34 mouse cellular contexts compared by ENCODE assay signal in the genomic region with DNA sequence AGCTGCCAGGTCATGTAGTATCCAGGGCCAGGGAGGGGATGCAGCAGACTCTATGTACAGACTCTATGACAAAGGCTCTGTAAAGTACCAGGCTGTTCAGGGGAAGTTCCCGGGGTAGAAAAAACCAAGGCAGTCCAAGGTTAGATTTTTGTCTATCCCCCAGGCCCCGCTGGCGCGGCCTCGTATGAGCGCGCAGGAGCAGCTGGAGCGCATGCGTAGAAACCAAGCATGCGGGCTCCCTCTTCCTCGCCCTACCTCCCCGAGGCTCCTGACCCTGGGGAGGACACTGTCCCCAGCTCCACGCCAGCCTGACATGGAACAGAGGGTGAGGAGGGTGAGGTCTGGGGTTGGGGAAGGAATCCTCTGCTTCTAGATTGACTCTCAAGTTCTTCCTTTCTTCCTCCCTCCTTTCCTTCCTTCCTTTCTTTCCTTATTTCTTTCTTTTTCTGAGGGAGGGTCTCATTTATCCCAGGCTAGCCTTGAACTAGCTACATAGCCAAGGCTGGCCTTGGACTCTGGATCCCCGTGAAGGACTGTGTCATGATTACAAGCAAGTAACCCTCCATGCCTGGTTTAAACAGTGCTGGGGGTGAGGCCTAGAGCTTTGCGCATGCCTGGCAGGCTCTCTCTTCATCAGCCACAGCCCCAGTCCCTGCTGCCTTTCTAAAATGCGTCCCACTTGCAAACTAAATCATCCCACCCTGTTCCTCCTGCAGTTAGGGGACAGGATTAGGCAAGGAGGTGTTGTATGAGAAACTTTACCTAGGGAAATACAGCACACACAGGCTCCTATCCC. TPM values are rescaled to one million over a fixed set of nuclear protein-coding genes. Genes with fewer than 3 reads are reported as not detected.
DNase-seq lines count a peak whose midpoint lies in the region; ATAC-seq and TF ChIP-seq lines count a peak whose summit lies in the region.
"Had no signal": no experiment of that assay in that cellular context is flagged by ENCODE, and none has a peak within 500 bp of the region (broad histone marks: within the 10 kb centered on the region; RNA-seq: fewer than 3 reads in every experiment).

No protein-coding gene starts in this region.

- H3K9me3 ChIP-seq in forebrain, embryonic 12.5 days: no peaks in the 10 kb centered on the region
- no peaks in the 10 kb centered on the region for H3K9me3 ChIP-seq in forebrain, embryonic 16.5 days (ENCODE audit: control insufficient read depth, low read length)
- H3K9me3 ChIP-seq in neural tube, embryonic 14.5 days (ENCODE audit: control insufficient read depth, low read length): no peaks in the 10 kb centered on the region
- H3K9me3 ChIP-seq: embryonic facial prominence, embryonic 10.5 days; embryonic facial prominence, embryonic 15.5 days; forebrain, embryonic 15.5 days; hindbrain, embryonic 13.5 days; liver, embryonic 15.5 days had no signal

- H3K27me3 ChIP-seq in forebrain, embryonic 12.5 days: 0 out of 2 replicates have a peak, but pooled peaks cover 2% of the 10 kb centered on the region
- no peaks in the 10 kb centered on the region for H3K27me3 ChIP-seq in forebrain, embryonic 16.5 days (replicated peaks; ENCODE audit: control insufficient read depth, insufficient read depth, low read length)
- no peaks in the 10 kb centered on the region for H3K27me3 ChIP-seq in neural tube, embryonic 14.5 days (ENCODE audit: control insufficient read depth, insufficient read depth, low read length)
- H3K27me3 ChIP-seq in myocyte (ENCODE audit: control insufficient read depth, insufficient read depth, insufficient read length): no peaks in the 10 kb centered on the region
- H3K27me3 ChIP-seq: embryonic facial prominence, embryonic 15.5 days; forebrain, embryonic 15.5 days; hindbrain, embryonic 13.5 days; liver, embryonic 15.5 days had no signal

- 0 out of 2 replicates have a peak overlapping the region, but pooled peaks have one; percentile 17 for H3K9ac ChIP-seq in forebrain, embryonic 12.5 days
- H3K9ac ChIP-seq in forebrain, embryonic 16.5 days (replicated peaks; ENCODE audit: low read depth, low read length): no peak overlapping the region
- H3K9ac ChIP-seq in neural tube, embryonic 14.5 days (replicated peaks; ENCODE audit: low read depth, low read length): 0 out of 2 replicates have a peak overlapping the region, but pooled peaks have one; percentile 11
- H3K9ac ChIP-seq: embryonic facial prominence, embryonic 15.5 days; forebrain, embryonic 15.5 days; hindbrain, embryonic 13.5 days; liver, embryonic 15.5 days; lung, embryonic 14.5 days had no signal

- no peaks in the 10 kb centered on the region for H3K79me2 ChIP-seq in myocyte (ENCODE audit: control insufficient read depth, insufficient read depth)

- H3ac ChIP-seq in myocyte (ENCODE audit: control insufficient read depth, insufficient read length): no peak overlapping the region

- 89% methylated on average over 16 of the region's 16 CpGs for WGBS in forebrain, embryonic 12.5 days
- WGBS in forebrain, embryonic 16.5 days: 88% methylated on average over 16 of the region's 16 CpGs
- WGBS in neural tube, embryonic 14.5 days: 88% methylated on average over 16 of the region's 16 CpGs

- ATAC-seq in forebrain, embryonic 12.5 days (ENCODE audit: low FRiP score): no peak
- ATAC-seq in forebrain, embryonic 16.5 days: no peak
- no peak for ATAC-seq in neural tube, embryonic 14.5 days (ENCODE audit: low read depth)
- ATAC-seq: activated CD4-positive, CD25-positive, alpha-beta regulatory T cell, adult 4 months; CD4-positive, CD25-positive, alpha-beta regulatory T cell, adult 4 months; forebrain, embryonic 15.5 days; intestine, embryonic 16.5 days had no signal

- H3K36me3 ChIP-seq in forebrain, embryonic 12.5 days (replicated peaks): no peaks in the 10 kb centered on the region
- H3K36me3 ChIP-seq in forebrain, embryonic 16.5 days (ENCODE audit: control insufficient read depth, insufficient read depth): no peaks in the 10 kb centered on the region
- H3K36me3 ChIP-seq in neural tube, embryonic 14.5 days (ENCODE audit: control insufficient read depth, insufficient read depth, low read length): no peaks in the 10 kb centered on the region
- H3K36me3 ChIP-seq in myocyte (ENCODE audit: control insufficient read depth, insufficient read depth): no peaks in the 10 kb centered on the region
- H3K36me3 ChIP-seq: embryonic facial prominence, embryonic 10.5 days; embryonic facial prominence, embryonic 15.5 days; forebrain, embryonic 15.5 days; hindbrain, embryonic 13.5 days; liver, embryonic 15.5 days had no signal

- H3K4me3 ChIP-seq in forebrain, embryonic 12.5 days (replicated peaks): no peak overlapping the region
- H3K4me3 ChIP-seq in forebrain, embryonic 16.5 days (replicated peaks; ENCODE audit: low read length): no peak overlapping the region
- no peak overlapping the region for H3K4me3 ChIP-seq in neural tube, embryonic 14.5 days (ENCODE audit: low read depth, low read length)
- H3K4me3 ChIP-seq in myocyte: no peak overlapping the region
- H3K4me3 ChIP-seq: embryonic facial prominence, embryonic 10.5 days; embryonic facial prominence, embryonic 15.5 days; forebrain, embryonic 15.5 days; hindbrain, embryonic 13.5 days; liver, embryonic 15.5 days had no signal

- DNase-seq in neural tube, embryonic 10.5 days (ENCODE audit: extremely low spot score, low spot score): no peak
- DNase-seq in R1 (ENCODE audit: low read depth, low spot score): peak; percentile 84
- no peak for DNase-seq in right cerebral cortex, postnatal 10 days (ENCODE audit: low spot score in 2 of 2)
- no peak for DNase-seq in heart, postnatal 36 days
- DNase-seq: adrenal gland, postnatal 25 days; cerebellum, adult 2 months; cerebellum, postnatal 14 days; heart, postnatal 14 days; kidney, adult 8-10 months; kidney, postnatal 4 days; left cerebral cortex, postnatal 4 days; lung, embryonic 14.5 days; right cerebral cortex, adult 18-20 months; right cerebral cortex, postnatal 4 days; thymus, adult 2 months; thymus, postnatal 4 days had no signal

- H3K4me1 ChIP-seq in forebrain, embryonic 12.5 days: no peaks in the 10 kb centered on the region
- H3K4me1 ChIP-seq in forebrain, embryonic 16.5 days (replicated peaks; ENCODE audit: control insufficient read depth, insufficient read depth, low read length): no peaks in the 10 kb centered on the region
- H3K4me1 ChIP-seq in neural tube, embryonic 14.5 days (ENCODE audit: control insufficient read depth, insufficient read depth, low read length): no peaks in the 10 kb centered on the region
- H3K4me1 ChIP-seq: embryonic facial prominence, embryonic 15.5 days; forebrain, embryonic 15.5 days; hindbrain, embryonic 13.5 days had no signal

- no peak overlapping the region for H3K27ac ChIP-seq in forebrain, embryonic 12.5 days
- no peak overlapping the region for H3K27ac ChIP-seq in forebrain, embryonic 16.5 days (ENCODE audit: low read length)
- H3K27ac ChIP-seq in neural tube, embryonic 14.5 days (ENCODE audit: low read depth, low read length): no peak overlapping the region
- H3K27ac ChIP-seq: embryonic facial prominence, embryonic 10.5 days; embryonic facial prominence, embryonic 15.5 days; forebrain, embryonic 15.5 days; hindbrain, embryonic 13.5 days; kidney, postnatal 0 days; liver, embryonic 15.5 days had no signal

- no peak overlapping the region for H3K4me2 ChIP-seq in forebrain, embryonic 12.5 days
- H3K4me2 ChIP-seq in forebrain, embryonic 16.5 days (ENCODE audit: low read length): no peak overlapping the region
- H3K4me2 ChIP-seq in neural tube, embryonic 14.5 days (ENCODE audit: low read depth, low read length): no peak overlapping the region
- H3K4me2 ChIP-seq in myocyte (ENCODE audit: low read depth): peak overlapping the region; percentile 18
- H3K4me2 ChIP-seq: embryonic facial prominence, embryonic 15.5 days; forebrain, embryonic 15.5 days; hindbrain, embryonic 13.5 days; liver, embryonic 15.5 days; lung, embryonic 14.5 days; midbrain, embryonic 11.5 days had no signal

- intact Hi-C loops in heart, postnatal 36 days (cut with DNase I): no loop called here

- no peak for TF ChIP-seq POLR2A in myocyte (IDR thresholded peaks at IDR 0.05; ENCODE audit: insufficient read length, low read depth)

TF ChIP-seq in myocyte, 11 proteins besides CTCF, POLR2A, EP300 and RAD21 (continues in another document):
- TF ChIP-seq REST (IDR thresholded peaks at IDR 0.05; ENCODE audit: insufficient read depth, insufficient read length) (no peak), MAX (IDR thresholded peaks at IDR 0.05; ENCODE audit: low read depth) (no peak)

RNA-seq across cellular contexts. Expression of gene Hsd17b14, which starts 4.9 kb away (rescaled TPM):
- 0.42 and 0.52 TPM in 2 replicates for polyA plus RNA-seq in forebrain, embryonic 12.5 days (2016; fragmentation: Nextera tagmentation; extraction: Ambion mirVana)
- polyA plus RNA-seq in forebrain, embryonic 16.5 days (2015; fragmentation: Nextera tagmentation; extraction: Ambion mirVana): not detected in 2 replicates
- 0.40 and 0.60 TPM in 2 replicates for polyA plus RNA-seq in neural tube, embryonic 14.5 days (2014; fragmentation: Nextera tagmentation; extraction: Ambion mirVana)
- 1.9 TPM for polyA plus RNA-seq in myocyte (2012; fragmentation: generic; extraction: Trizol)
- total RNA-seq in heart, postnatal 36 days (2021): under 1 TPM; 0.41 to 0.67 TPM
- total RNA-seq: layer of hippocampus, adult 8-10 months; left cerebral cortex, postnatal 4 days; liver, adult 2 months; monocyte, adult 5-6 weeks had no signal
- polyA plus RNA-seq: activated CD4-positive, CD25-positive, alpha-beta regulatory T cell, adult 4 months; forebrain, embryonic 15.5 days; liver, adult 2 months had no signal

RNA-seq across cellular contexts. Expression of gene Bcat2, which starts 20.1 kb away (rescaled TPM):
- polyA plus RNA-seq in forebrain, embryonic 12.5 days (2016; fragmentation: Nextera tagmentation; extraction: Ambion mirVana): 18.3 and 22.2 TPM in 2 replicates
- polyA plus RNA-seq in forebrain, embryonic 16.5 days (2015; fragmentation: Nextera tagmentation; extraction: Ambion mirVana): 24.2 and 24.5 TPM in 2 replicates
- polyA plus RNA-seq in neural tube, embryonic 14.5 days (2014; fragmentation: Nextera tagmentation; extraction: Ambion mirVana): 15.8 and 19.2 TPM in 2 replicates
- polyA plus RNA-seq in myocyte (2012; fragmentation: generic; extraction: Trizol): 54.1 TPM
- total RNA-seq in heart, postnatal 36 days (2021): 100 to 1,000 TPM; 232 to 235 TPM

RNA-seq across cellular contexts. Expression of gene Plekha4, which starts 23.7 kb away (rescaled TPM):
- polyA plus RNA-seq in forebrain, embryonic 12.5 days (2016; fragmentation: Nextera tagmentation; extraction: Ambion mirVana): 0.74 and 1.0 TPM in 2 replicates
- polyA plus RNA-seq in forebrain, embryonic 16.5 days (2015; fragmentation: Nextera tagmentation; extraction: Ambion mirVana): 0.57 and 0.81 TPM in 2 replicates
- polyA plus RNA-seq in neural tube, embryonic 14.5 days (2014; fragmentation: Nextera tagmentation; extraction: Ambion mirVana): 0.54 and 3.2 TPM in 2 replicates
- polyA plus RNA-seq in myocyte (2012; fragmentation: generic; extraction: Trizol): 2.6 TPM
- 1 to 10 TPM; 2.7 to 3.2 TPM for total RNA-seq in heart, postnatal 36 days (2021)
- total RNA-seq: megakaryocyte, adult 5-6 weeks had no signal

RNA-seq across cellular contexts. Expression of gene Ppp1r15a, which starts 23.8 kb away (rescaled TPM):
- polyA plus RNA-seq in forebrain, embryonic 12.5 days (2016; fragmentation: Nextera tagmentation; extraction: Ambion mirVana): 14.6 and 16.6 TPM in 2 replicates
- polyA plus RNA-seq in forebrain, embryonic 16.5 days (2015; fragmentation: Nextera tagmentation; extraction: Ambion mirVana): 14.4 and 16.4 TPM in 2 replicates
- polyA plus RNA-seq in neural tube, embryonic 14.5 days (2014; fragmentation: Nextera tagmentation; extraction: Ambion mirVana): 14.0 and 14.2 TPM in 2 replicates
- polyA plus RNA-seq in myocyte (2012; fragmentation: generic; extraction: Trizol): 306 TPM
- total RNA-seq in heart, postnatal 36 days (2021): 10 to 100 TPM; 32.0 to 32.9 TPM

RNA-seq across cellular contexts. Expression of gene Nucb1, which starts 39.6 kb away (rescaled TPM):
- 89.5 and 90.5 TPM in 2 replicates for polyA plus RNA-seq in forebrain, embryonic 12.5 days (2016; fragmentation: Nextera tagmentation; extraction: Ambion mirVana)
- polyA plus RNA-seq in forebrain, embryonic 16.5 days (2015; fragmentation: Nextera tagmentation; extraction: Ambion mirVana): 106 and 107 TPM in 2 replicates
- polyA plus RNA-seq in neural tube, embryonic 14.5 days (2014; fragmentation: Nextera tagmentation; extraction: Ambion mirVana): 115 and 134 TPM in 2 replicates
- 135 TPM for polyA plus RNA-seq in myocyte (2012; fragmentation: generic; extraction: Trizol)
- total RNA-seq in heart, postnatal 36 days (2021): 100 to 1,000 TPM; 140 to 148 TPM
